Mouse (Mus musculus) embryonic fibroblast, embryonic 13.5 days (primary cell): ENCODE results near the gene Il17rd. TPM values are rescaled to one million over a fixed set of nuclear protein-coding genes. Genes with fewer than 3 reads are reported as not detected.

Experiments used
- H3K27ac ChIP-seq: 2 replicates; pipeline ENCODE4 v1.5.1; 2012; ENCODE audit warnings: low read length, control low read depth, inconsistent platforms; ENCODE audit not compliant: insufficient read depth
- H3K4me1 ChIP-seq: 2 replicates; pipeline ENCODE4 v1.6.1; 2011; ENCODE audit warnings: low read length; ENCODE audit not compliant: control insufficient read depth, insufficient read depth
- H3K4me3 ChIP-seq: 2 replicates; pipeline ENCODE4 v1.5.1; 2011; ENCODE audit warnings: mild to moderate bottlenecking, control low read depth, low read length; ENCODE audit not compliant: insufficient read depth
- CTCF ChIP-seq: IDR thresholded peaks from 2 replicates; pipeline ENCODE4 v1.5.1; 2011; ENCODE audit warnings: mild to moderate bottlenecking, control low read depth, low read length, moderate library complexity, borderline replicate concordance; ENCODE audit not compliant: insufficient read depth
- POLR2A ChIP-seq: IDR thresholded peaks from 2 replicates; pipeline ENCODE4 v1.6.1; 2011; ENCODE audit warnings: low read depth, mild to moderate bottlenecking, control low read depth, low read length, moderate library complexity
- polyA plus RNA-seq: library from polyadenylated mRNA; stranded (reverse); fragments of >200 nt; gene quantifications from 2 replicates; pipeline ENCODE4 v1.2.4, GENCODE M21; 2011; ENCODE audit warnings: low read depth; ENCODE audit not compliant: missing spikeins, insufficient read length

The Il17rd gene
- polyA plus RNA-seq, result 10.2 and 19.3 TPM in 2 replicates

DNA sequence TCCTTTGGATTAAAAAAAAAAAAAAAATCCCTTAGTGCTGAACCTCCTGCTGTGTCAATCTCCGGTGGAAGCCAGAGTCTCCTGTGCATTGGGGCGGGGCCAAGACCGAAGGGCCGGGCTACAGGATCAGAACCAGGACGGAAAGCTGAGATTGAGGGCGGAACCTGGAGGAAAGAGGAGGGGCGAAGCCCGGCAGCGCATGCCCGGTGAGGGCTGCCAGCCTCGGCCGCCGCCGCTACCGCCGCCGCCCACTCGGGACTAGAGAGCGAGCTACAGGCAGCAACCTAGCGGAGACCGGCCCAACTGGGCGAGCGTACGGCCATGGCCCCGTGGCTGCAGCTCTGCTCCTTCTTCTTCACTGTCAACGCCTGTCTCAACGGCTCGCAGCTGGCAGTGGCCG is at the start of gene Il17rd:
Il17rd (plus strand) TSS at position 159 of the 400 bp plus-strand sequence.
- Histone ChIP-seq H3K27ac (0 out of 2 replicates have a peak within 1 kb of the TSS, but pooled peaks have one; percentile 35), H3K4me3 (peak within 1 kb of the TSS; percentile 97), H3K4me1 (peaks cover 2% of the 10 kb centered on the region)
- TF ChIP-seq POLR2A, result peak; percentile 94
- TF ChIP-seq CTCF, result no peak

GRCm38 (mm10) chr14:26991622-26992021 is 47.1 kb upstream of the Il17rd start:
- Histone ChIP-seq H3K4me3 (no peak overlapping the region), H3K4me1 (no peaks in the 10 kb centered on the region), H3K27ac (no peak overlapping the region)
- TF ChIP-seq POLR2A (no peak), CTCF (no peak)

DNA sequence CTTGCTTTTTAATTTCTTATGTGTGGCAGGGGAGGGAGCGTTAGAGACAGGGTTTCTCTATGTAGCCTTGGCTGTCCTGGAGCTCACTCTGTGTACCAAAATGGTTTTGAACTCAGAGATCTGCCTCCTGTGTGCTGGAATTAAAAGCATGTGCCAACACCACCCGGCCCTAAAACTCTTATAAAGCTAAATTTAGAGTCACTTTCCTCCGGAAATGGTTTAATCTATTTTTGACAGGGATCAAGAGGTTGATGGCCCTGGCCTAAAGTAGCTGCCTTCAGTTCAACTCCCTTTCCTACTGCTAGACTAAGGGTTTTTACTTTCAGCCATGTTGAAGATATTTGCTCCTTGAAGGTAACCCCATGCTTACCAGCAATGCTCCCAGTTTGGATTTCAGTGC is 45.3 kb upstream of the Il17rd start:
- Histone ChIP-seq H3K4me3 (no peak overlapping the region), H3K27ac (no peak overlapping the region), H3K4me1 (no peaks in the 10 kb centered on the region)
- TF ChIP-seq CTCF (no peak), POLR2A (no peak)

GRCm38 (mm10) chr14:26994211-26994741 is 44.5 kb upstream of the Il17rd start, which contains the start of gene Hesx1:
TSS of gene Hesx1 (plus strand) at chr14:26994416.
- H3K4me3 ChIP-seq, result no peak within 1 kb of the TSS
- H3K27ac ChIP-seq, result no peak within 1 kb of the TSS
- no peaks in the 10 kb centered on the region for H3K4me1 ChIP-seq
- TF ChIP-seq POLR2A (no peak), CTCF (no peak)

DNA sequence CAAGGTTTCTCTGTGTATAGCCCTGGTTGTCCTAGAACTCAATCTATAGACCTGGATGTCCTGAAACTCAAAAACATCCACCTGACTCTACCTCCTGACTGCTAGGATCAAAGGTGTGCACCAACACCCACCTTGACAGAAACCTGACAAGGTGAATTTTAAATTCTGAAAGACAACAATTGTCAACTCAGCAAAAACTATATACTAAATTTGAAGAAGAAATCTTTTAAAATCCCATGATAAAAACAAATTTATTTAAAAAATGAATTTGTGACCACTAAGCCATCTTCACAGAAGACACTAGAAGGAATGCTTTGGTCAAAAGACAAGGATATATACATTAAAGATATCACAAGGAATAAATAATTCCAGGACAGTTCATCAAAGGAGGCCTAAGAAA is 42.5 kb upstream of the Il17rd start:
- Histone ChIP-seq H3K4me1 (no peaks in the 10 kb centered on the region), H3K27ac (no peak overlapping the region), H3K4me3 (no peak overlapping the region)

GRCm38 (mm10) chr14:27000386-27000785 is 38.4 kb upstream of the Il17rd start:
- no peak for TF ChIP-seq POLR2A
- TF ChIP-seq CTCF, result no peak
- Histone ChIP-seq H3K27ac (no peak overlapping the region), H3K4me3 (no peak overlapping the region), H3K4me1 (no peaks in the 10 kb centered on the region)

More for the DNA sequence above, 42.5 kb upstream of the Il17rd start:
- no peak for TF ChIP-seq CTCF

GRCm38 (mm10) chr14:27004906-27005305 is 33.8 kb upstream of the Il17rd start:
- Histone ChIP-seq H3K4me3 (no peak overlapping the region), H3K27ac (no peak overlapping the region), H3K4me1 (no peaks in the 10 kb centered on the region)
- TF ChIP-seq CTCF (no peak), POLR2A (no peak)

GRCm38 (mm10) chr14:27005937-27006336 is 32.8 kb upstream of the Il17rd start:
- Histone ChIP-seq H3K27ac (no peak overlapping the region), H3K4me1 (no peaks in the 10 kb centered on the region), H3K4me3 (no peak overlapping the region)
- TF ChIP-seq CTCF (no peak), POLR2A (no peak)

DNA sequence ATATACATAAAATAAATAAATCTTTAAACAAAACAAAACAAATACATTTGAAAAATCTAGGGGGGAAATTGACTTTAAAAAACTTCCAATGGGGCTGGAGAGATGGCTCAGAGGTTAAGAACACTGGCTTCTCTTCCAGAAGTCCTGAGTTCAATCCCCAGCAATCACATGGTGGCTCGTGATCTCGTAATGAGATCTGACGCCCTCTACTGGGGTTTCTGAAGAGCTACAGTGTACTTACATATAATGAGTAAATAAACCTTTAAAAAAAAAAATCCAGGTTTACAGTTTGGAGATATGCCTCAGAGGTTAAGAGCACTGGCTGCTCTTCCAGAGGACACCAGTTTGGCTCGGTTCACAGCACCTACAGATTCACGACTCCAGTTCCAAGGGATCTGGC is 27.2 kb upstream of the Il17rd start:
- no peak overlapping the region for H3K27ac ChIP-seq
- H3K4me3 ChIP-seq, result no peak overlapping the region
- TF ChIP-seq POLR2A (no peak), CTCF (no peak)
- no peaks in the 10 kb centered on the region for H3K4me1 ChIP-seq

DNA sequence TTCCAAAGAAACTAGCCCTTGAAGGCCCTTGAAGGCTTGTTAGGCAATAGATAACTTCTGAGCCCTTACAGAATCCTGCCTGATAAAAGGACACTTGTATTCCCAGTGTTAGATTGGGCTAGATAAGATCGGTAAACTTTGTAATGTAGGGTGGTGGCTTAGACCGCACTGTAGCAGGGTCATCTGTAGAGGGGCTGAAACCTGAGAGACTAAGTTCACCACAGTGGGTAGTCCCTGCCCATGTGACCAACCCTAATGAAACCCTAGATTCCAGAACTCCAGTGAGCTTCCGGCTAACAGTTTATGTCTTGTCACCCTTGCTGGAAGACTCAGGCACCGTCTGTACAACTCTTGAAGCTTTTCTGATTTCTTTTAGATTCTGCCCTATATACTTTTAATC is 25.1 kb upstream of the Il17rd start:
- TF ChIP-seq POLR2A, result no peak
- no peak for TF ChIP-seq CTCF
- H3K4me3 ChIP-seq, result no peak overlapping the region
- no peaks in the 10 kb centered on the region for H3K4me1 ChIP-seq
- no peak overlapping the region for H3K27ac ChIP-seq

- no peak for TF ChIP-seq POLR2A
- TF ChIP-seq CTCF, result no peak
- no peak overlapping the region for H3K27ac ChIP-seq
- H3K4me1 ChIP-seq, result no peaks in the 10 kb centered on the region
- H3K4me3 ChIP-seq, result no peak overlapping the region
These were observed 20.8 kb upstream of the Il17rd start for GRCm38 (mm10) chr14:27017936-27018335.
